Mouse (Mus musculus) embryonic facial prominence, embryonic 10.5 days (tissue): ENCODE data around the gene Eef1a1. TPM values are rescaled to one million over a fixed set of nuclear protein-coding genes. Genes with fewer than 3 reads are reported as not detected.

ENCODE experiments used
- DNase-seq: peaks from one replicate; pipeline ENCODE4 v3.0.0-alpha.2; 2017; ENCODE audit warnings: low spot score
- H3K27ac ChIP-seq: fragments of 300-500 bp; sonication (generic); replicated peaks from 2 replicates; pipeline ENCODE4 v1.5.1; 2016; ENCODE audit warnings: mild to moderate bottlenecking
- H3K27me3 ChIP-seq: fragments of 300-500 bp; sonication (generic); replicated peaks from 2 replicates; pipeline ENCODE4 v1.6.1; 2016; ENCODE audit warnings: low read depth, mild to moderate bottlenecking; ENCODE audit not compliant: poor library complexity, severe bottlenecking
- H3K36me3 ChIP-seq: fragments of 300-500 bp; sonication (generic); replicated peaks from 2 replicates; pipeline ENCODE4 v1.6.1; 2016; ENCODE audit warnings: mild to moderate bottlenecking, moderate library complexity
- H3K4me1 ChIP-seq: fragments of 300-500 bp; sonication (generic); 2 replicates; pipeline ENCODE4 v1.6.1; 2016
- H3K4me3 ChIP-seq: fragments of 300-500 bp; sonication (generic); 2 replicates; pipeline ENCODE4 v1.5.1; 2016; ENCODE audit warnings: mild to moderate bottlenecking, moderate library complexity
- H3K9me3 ChIP-seq: fragments of 300-500 bp; sonication (generic); 2 replicates; pipeline ENCODE4 v1.6.1; 2016; ENCODE audit warnings: mild to moderate bottlenecking
- WGBS: fragments of 180-500 bp; shearing (Covaris S2); methylation state at CpG from one replicate; pipeline ENCODE4 v1.1.7; 2016; 5-methylcytosine and 5-hydroxymethylcytosine counted together
- microRNA-seq: library from miRNA; unstranded; fragments of <30 nt; microRNA quantifications from one replicate; pipeline ENCODE4, GENCODE M21; 2017
- polyA plus RNA-seq: library from polyadenylated mRNA; unstranded; fragments of >200 nt; fragmentation: Nextera tagmentation; extraction: Ambion mirVana; gene quantifications from 2 replicates; pipeline ENCODE4 v1.2.1, GENCODE M21; 2016

Gene Eef1a1
- polyA plus RNA-seq, 1 experiment from 2014 or later = 3,838 TPM

DNA sequence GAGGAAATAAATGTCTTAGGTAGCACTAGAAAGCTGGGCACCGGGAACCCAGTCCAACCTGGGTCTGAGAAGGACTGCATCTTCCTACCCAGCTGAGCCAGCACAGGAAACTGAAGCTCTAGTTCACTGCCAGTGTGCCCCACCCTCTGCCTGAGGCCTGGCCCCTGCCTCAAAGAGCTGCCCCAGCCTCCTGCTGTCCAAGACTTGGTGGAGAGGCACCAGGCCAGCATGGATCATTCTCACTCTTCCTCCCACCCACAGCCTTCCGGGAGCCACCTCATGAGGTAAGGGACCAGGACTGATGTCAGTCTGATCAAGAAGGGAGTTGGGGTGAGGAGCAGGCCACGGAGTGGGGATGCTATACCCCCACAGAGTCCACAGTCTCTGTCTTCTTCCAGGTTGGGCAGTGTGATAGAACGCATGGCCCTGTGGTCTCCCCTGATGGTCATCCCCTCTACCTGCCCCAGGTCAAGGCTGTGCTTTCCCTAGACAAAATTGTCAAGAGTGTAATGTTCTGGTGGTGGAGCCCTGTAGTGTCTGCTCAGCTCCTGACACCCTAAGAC lies 60.0 kb downstream of the Eef1a1 start:
- Histone ChIP-seq H3K27ac (no peak overlapping the region), H3K36me3 (no peaks in the 10 kb centered on the region)
- WGBS = 89% methylated on average over 4 of the region's 4 CpGs

More for the DNA sequence above, 60.0 kb downstream of the Eef1a1 start:
- peaks cover 15% of the 10 kb centered on the region for H3K27me3 ChIP-seq
- H3K4me1 ChIP-seq = peaks cover 6% of the 10 kb centered on the region
- no peaks in the 10 kb centered on the region for H3K9me3 ChIP-seq
- H3K4me3 ChIP-seq = no peak overlapping the region
- no peak for DNase-seq

Small RNA genes within 50 kb of the gene (microRNA-seq; reads per million reads assigned to microRNA genes)
- gene Gm26377 = not detected

Other genes starting within 250 kb of the Eef1a1 start
- not detected in 2 replicates for gene Gm3776, start 232.0 kb downstream of the Eef1a1 start, polyA plus RNA-seq
- gene Gm10639, start 199.2 kb downstream of the Eef1a1 start, polyA plus RNA-seq = not detected in 2 replicates
- gene Omt2a, start 174.4 kb downstream of the Eef1a1 start, polyA plus RNA-seq = not detected in 2 replicates
- not detected in 2 replicates for gene Omt2b, start 161.6 kb downstream of the Eef1a1 start, polyA plus RNA-seq
- not detected in 2 replicates for gene Gsta2, start 133.4 kb downstream of the Eef1a1 start, polyA plus RNA-seq
- gene Dppa5a, start 121.0 kb downstream of the Eef1a1 start, polyA plus RNA-seq = 0.26 TPM in 1 of 2 replicates, not detected in the other
- 0.80 and 0.96 TPM in 2 replicates for gene Ooep, start 110.4 kb downstream of the Eef1a1 start, polyA plus RNA-seq
- gene Ddx43, start 93.4 kb downstream of the Eef1a1 start, polyA plus RNA-seq = 0.12 TPM in 1 of 2 replicates, not detected in the other
- 0.21 and 0.55 TPM in 2 replicates for gene Cgas, start 45.9 kb downstream of the Eef1a1 start, polyA plus RNA-seq
- gene Mto1, start 40.9 kb downstream of the Eef1a1 start, polyA plus RNA-seq = 23.0 and 23.8 TPM in 2 replicates
- 0.30 and 0.78 TPM in 2 replicates for gene Gm17324, start 40.4 kb downstream of the Eef1a1 start, polyA plus RNA-seq
- gene Slc17a5, start 98.9 kb upstream of the Eef1a1 start, polyA plus RNA-seq = 9.5 and 11.2 TPM in 2 replicates
- 4.0 and 4.4 TPM in 2 replicates for gene Cd109, start 126.4 kb upstream of the Eef1a1 start, polyA plus RNA-seq